Mouse (Mus musculus): ENCODE results near the gene Ros1. TPM values are rescaled to one million over a fixed set of nuclear protein-coding genes. Genes with fewer than 3 reads are reported as not detected.

Ros1 gene
- total and polyA plus RNA-seq, 3 experiments, result under 0.01 TPM; not detected in 2

DNA sequence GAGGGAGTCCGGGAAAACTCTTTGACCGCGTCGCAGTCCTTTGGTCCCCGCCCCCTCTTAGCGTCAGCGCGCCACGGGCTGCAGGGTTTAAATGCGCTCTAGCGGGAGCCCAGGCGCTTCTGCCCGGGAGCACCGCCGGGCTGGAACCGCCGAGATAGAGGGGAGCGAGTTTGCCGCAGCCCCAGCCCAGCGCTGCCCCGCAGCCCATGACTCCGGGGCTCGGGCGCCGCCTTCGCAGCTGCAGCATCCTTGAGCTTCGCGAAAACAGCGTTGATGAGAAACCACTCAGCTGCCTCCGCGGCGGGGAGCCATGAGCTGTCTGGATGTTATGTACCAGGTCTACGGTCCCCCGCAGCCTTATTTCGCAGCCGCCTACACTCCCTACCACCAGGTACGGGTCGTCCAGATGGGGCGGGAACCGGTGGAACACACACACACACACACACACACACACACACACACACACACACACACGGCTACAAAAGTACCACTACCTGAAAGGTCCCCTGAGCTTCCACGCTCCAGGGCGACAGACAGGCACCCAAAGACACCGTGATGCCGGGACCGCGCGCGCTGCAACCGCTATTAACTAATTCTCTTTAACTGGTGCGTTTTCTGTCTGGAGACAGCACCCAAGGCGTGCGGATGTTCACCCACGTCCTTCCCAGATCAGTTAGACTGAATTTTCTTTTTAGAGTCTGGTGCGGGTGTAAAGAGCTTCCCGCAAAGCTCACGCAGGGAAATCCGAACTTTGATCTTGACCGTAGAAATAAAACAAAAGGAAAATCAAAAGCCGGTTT, 172.4 kb downstream of the Ros1 start, which contains the start of gene Vgll2:
Gene Vgll2, plus strand, starts transcription at position 90 of the 800 bp plus-strand sequence.
- no peaks in the 10 kb centered on the region for H3K9me3 ChIP-seq (replicated peaks)
- no peak for TF ChIP-seq GATA2 (IDR thresholded peaks at IDR 0.05; ENCODE audit: borderline replicate concordance, low read depth, low read length)
- TF ChIP-seq GATA1 (IDR thresholded peaks at IDR 0.05; ENCODE audit: borderline replicate concordance, low read length), result no peak
- no peak for TF ChIP-seq CTCF (IDR thresholded peaks at IDR 0.05; ENCODE audit: low read depth, low read length)
- no peak for TF ChIP-seq POLR2AphosphoS5 (IDR thresholded peaks at IDR 0.05; ENCODE audit: insufficient replicate concordance, low read depth, low read length)
- TF ChIP-seq TAL1 (conservative IDR thresholded peaks at IDR 0.05; ENCODE audit: low read depth, low read length), result no peak
- DNase-seq (ENCODE audit: low spot score) (no peak), ATAC-seq (ENCODE audit: extremely low read depth, insufficient number of reproducible peaks, low FRiP score, poor library complexity, severe bottlenecking) (no peak)
- H3K4me1 ChIP-seq (ENCODE audit: insufficient read depth, low read depth, low read length), result no peaks in the 10 kb centered on the region
- H3K4me3 ChIP-seq (ENCODE audit: low read depth, low read length), result no peak within 1 kb of the TSS
- no peaks in the 10 kb centered on the region for H3K36me3 ChIP-seq (replicated peaks)
- peaks cover 3% of the 10 kb centered on the region; the same call in 1 of the 2 replicates for H3K27me3 ChIP-seq (ENCODE audit: insufficient read depth, low read length)

DNA sequence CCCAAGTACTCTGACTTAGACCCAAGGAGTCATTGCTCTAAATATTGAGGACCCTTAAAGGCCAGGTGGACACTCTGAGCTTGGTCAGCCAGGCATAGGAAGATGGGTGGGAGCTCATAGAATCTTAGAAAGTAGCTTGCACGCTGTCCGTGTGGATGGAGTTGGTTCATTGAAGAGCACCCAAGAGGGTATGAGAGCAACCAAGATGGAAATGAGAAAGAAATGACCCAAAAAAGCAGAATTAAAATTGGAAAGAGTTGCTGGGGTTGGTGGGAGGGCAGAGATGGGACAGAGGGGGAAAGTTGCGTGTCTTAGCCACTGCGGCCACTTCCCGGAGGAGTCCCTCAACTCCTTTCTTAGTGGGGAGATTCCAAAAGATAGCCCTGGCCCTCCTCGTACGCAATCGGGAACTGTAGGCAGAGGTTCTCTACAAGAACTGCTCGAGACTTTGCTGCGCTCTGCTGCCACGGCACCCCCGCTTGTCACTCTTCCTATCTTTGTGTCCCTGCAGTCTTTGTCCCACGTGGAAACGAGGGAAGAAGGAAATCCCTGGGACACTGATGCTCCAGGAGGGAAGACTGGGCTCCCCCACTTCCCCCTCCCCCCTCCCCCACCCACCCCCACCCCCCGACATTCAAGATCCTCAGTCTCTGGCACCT, 173.2 kb downstream of the Ros1 start:
- peaks cover 3% of the 10 kb centered on the region; the same call in 1 of the 2 replicates for H3K27me3 ChIP-seq (ENCODE audit: insufficient read depth, low read length)
- DNase-seq (ENCODE audit: low spot score) (no peak), ATAC-seq (ENCODE audit: extremely low read depth, insufficient number of reproducible peaks, low FRiP score, poor library complexity, severe bottlenecking) (no peak)
- H3K36me3 ChIP-seq (replicated peaks), result no peaks in the 10 kb centered on the region
- H3K9me3 ChIP-seq (replicated peaks), result no peaks in the 10 kb centered on the region
- H3K4me1 ChIP-seq (ENCODE audit: insufficient read depth, low read depth, low read length), result no peaks in the 10 kb centered on the region
- TF ChIP-seq POLR2AphosphoS5 (IDR thresholded peaks at IDR 0.05; ENCODE audit: insufficient replicate concordance, low read depth, low read length) (no peak), TAL1 (conservative IDR thresholded peaks at IDR 0.05; ENCODE audit: low read depth, low read length) (no peak), CTCF (IDR thresholded peaks at IDR 0.05; ENCODE audit: low read depth, low read length) (no peak), GATA2 (IDR thresholded peaks at IDR 0.05; ENCODE audit: borderline replicate concordance, low read depth, low read length) (no peak), GATA1 (IDR thresholded peaks at IDR 0.05; ENCODE audit: borderline replicate concordance, low read length) (no peak)
- H3K4me3 ChIP-seq (ENCODE audit: low read depth, low read length), result no peak overlapping the region

DNA sequence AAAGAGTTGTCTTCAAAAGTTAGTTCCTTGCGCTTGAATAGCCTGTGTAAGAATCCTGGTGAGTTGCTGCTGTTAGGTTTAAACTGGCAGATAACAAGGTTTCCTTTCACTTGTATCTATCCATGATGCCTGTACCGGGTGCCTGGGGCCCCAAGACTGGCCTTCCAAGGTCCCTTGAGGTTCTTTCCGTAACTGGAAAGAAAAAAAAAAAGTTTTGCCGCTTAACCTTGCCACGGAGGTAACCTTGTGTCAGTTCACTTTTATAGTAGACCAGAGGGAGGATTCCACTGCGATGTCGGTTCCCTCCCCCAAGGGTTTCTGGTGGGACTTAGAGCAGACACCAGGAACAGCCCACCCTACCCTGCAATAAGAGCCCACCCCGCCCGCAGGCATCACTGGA, 173.8 kb downstream of the Ros1 start:
- H3K27me3 ChIP-seq (ENCODE audit: insufficient read depth, low read length), result peaks cover 3% of the 10 kb centered on the region; the same call in 1 of the 2 replicates
- H3K4me3 ChIP-seq (ENCODE audit: low read depth, low read length), result no peak overlapping the region
- DNase-seq (ENCODE audit: low spot score), result no peak
- TF ChIP-seq TAL1 (conservative IDR thresholded peaks at IDR 0.05; ENCODE audit: low read depth, low read length), result no peak
- no peak for TF ChIP-seq CTCF (IDR thresholded peaks at IDR 0.05; ENCODE audit: low read depth, low read length)
- no peak for TF ChIP-seq GATA2 (IDR thresholded peaks at IDR 0.05; ENCODE audit: borderline replicate concordance, low read depth, low read length)
- no peak for TF ChIP-seq GATA1 (IDR thresholded peaks at IDR 0.05; ENCODE audit: borderline replicate concordance, low read length)
- TF ChIP-seq POLR2AphosphoS5 (IDR thresholded peaks at IDR 0.05; ENCODE audit: insufficient replicate concordance, low read depth, low read length), result no peak
- H3K36me3 ChIP-seq (replicated peaks), result no peaks in the 10 kb centered on the region
- H3K4me1 ChIP-seq (ENCODE audit: insufficient read depth, low read depth, low read length), result no peaks in the 10 kb centered on the region
- ATAC-seq (ENCODE audit: extremely low read depth, insufficient number of reproducible peaks, low FRiP score, poor library complexity, severe bottlenecking), result no peak
- H3K9me3 ChIP-seq (replicated peaks), result no peaks in the 10 kb centered on the region

DNA sequence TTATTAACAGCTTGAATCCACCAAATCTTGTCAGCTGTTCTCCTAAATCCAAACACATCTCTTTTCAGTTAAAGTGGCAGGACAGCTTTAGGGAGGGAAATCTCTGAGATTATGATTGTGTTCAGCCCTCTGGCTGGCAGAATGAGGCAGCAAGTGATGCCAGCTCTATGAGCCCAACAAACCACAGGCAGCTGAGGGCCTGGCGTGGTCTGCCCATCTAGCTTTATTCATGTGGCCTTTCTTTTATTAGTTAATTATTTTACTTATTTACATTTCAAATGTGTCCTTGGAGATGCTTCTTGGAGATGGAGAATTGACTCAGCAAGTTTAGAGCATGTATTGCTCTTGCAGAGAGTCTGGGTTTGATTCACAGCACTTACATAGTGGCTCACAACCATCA, 176.6 kb downstream of the Ros1 start:
- H3K4me3 ChIP-seq (ENCODE audit: low read depth, low read length), result no peak overlapping the region
- DNase-seq (ENCODE audit: low spot score) (no peak), ATAC-seq (ENCODE audit: extremely low read depth, insufficient number of reproducible peaks, low FRiP score, poor library complexity, severe bottlenecking) (no peak)
- TF ChIP-seq GATA1 (IDR thresholded peaks at IDR 0.05; ENCODE audit: borderline replicate concordance, low read length) (no peak), POLR2AphosphoS5 (IDR thresholded peaks at IDR 0.05; ENCODE audit: insufficient replicate concordance, low read depth, low read length) (no peak), TAL1 (conservative IDR thresholded peaks at IDR 0.05; ENCODE audit: low read depth, low read length) (no peak), GATA2 (IDR thresholded peaks at IDR 0.05; ENCODE audit: borderline replicate concordance, low read depth, low read length) (no peak), CTCF (IDR thresholded peaks at IDR 0.05; ENCODE audit: low read depth, low read length) (no peak)
- H3K36me3 ChIP-seq (replicated peaks), result no peaks in the 10 kb centered on the region
- H3K9me3 ChIP-seq (replicated peaks), result no peaks in the 10 kb centered on the region
- H3K27me3 ChIP-seq (ENCODE audit: insufficient read depth, low read length), result peaks cover 3% of the 10 kb centered on the region; the same call in 1 of the 2 replicates
- H3K4me1 ChIP-seq (ENCODE audit: insufficient read depth, low read depth, low read length), result no peaks in the 10 kb centered on the region

Other genes starting within 250 kb of the Ros1 start
- gene Vgll2, start 172.7 kb downstream of the Ros1 start, total RNA-seq (2014; fragmentation: Nextera tagmentation), result not detected in 2 replicates
- gene Vgll2, start 172.7 kb downstream of the Ros1 start, total RNA-seq (2017), result not detected in 2 replicates
- gene Vgll2, start 172.7 kb downstream of the Ros1 start, polyA plus RNA-seq (2012), result not detected in 2 replicates
- not detected in 2 replicates for gene Dcbld1, start 38.4 kb upstream of the Ros1 start, total RNA-seq (2014; fragmentation: Nextera tagmentation)
- gene Dcbld1, start 38.4 kb upstream of the Ros1 start, total RNA-seq (2017), result under 0.01 and 0.06 TPM in 2 replicates
- gene Dcbld1, start 38.4 kb upstream of the Ros1 start, polyA plus RNA-seq (2012), result not detected in 2 replicates
- not detected in 2 replicates for gene Gm26741, start 163.5 kb upstream of the Ros1 start, total RNA-seq (2014; fragmentation: Nextera tagmentation)
- not detected in 2 replicates for gene Gm26741, start 163.5 kb upstream of the Ros1 start, total RNA-seq (2017)
- gene Gm26741, start 163.5 kb upstream of the Ros1 start, polyA plus RNA-seq (2012), result not detected in 2 replicates
- gene Gopc, start 186.9 kb upstream of the Ros1 start, total RNA-seq (2014; fragmentation: Nextera tagmentation), result 15.0 and 16.8 TPM in 2 replicates
- gene Gopc, start 186.9 kb upstream of the Ros1 start, total RNA-seq (2017), result 8.9 and 14.1 TPM in 2 replicates
- gene Gopc, start 186.9 kb upstream of the Ros1 start, polyA plus RNA-seq (2012), result 1.5 and 1.9 TPM in 2 replicates
- not detected in 2 replicates for gene Nepn, start 193.7 kb upstream of the Ros1 start, total RNA-seq (2014; fragmentation: Nextera tagmentation)
- gene Nepn, start 193.7 kb upstream of the Ros1 start, total RNA-seq (2017), result not detected in 2 replicates
- not detected in 2 replicates for gene Nepn, start 193.7 kb upstream of the Ros1 start, polyA plus RNA-seq (2012)
- gene Nus1, start 222.3 kb upstream of the Ros1 start, total RNA-seq (2014; fragmentation: Nextera tagmentation), result 8.3 and 12.0 TPM in 2 replicates
- gene Nus1, start 222.3 kb upstream of the Ros1 start, total RNA-seq (2017), result 10.2 and 12.7 TPM in 2 replicates
- gene Nus1, start 222.3 kb upstream of the Ros1 start, polyA plus RNA-seq (2012), result 7.6 and 9.0 TPM in 2 replicates